Mouse (Mus musculus): ENCODE data around the gene Olfr223.
"Not testable (repeated sequence)": the region's sequence is repeated elsewhere in the genome, so short reads cannot be mapped to it uniquely, and the experiment has no call there.

Olfr223 gene

DNA sequence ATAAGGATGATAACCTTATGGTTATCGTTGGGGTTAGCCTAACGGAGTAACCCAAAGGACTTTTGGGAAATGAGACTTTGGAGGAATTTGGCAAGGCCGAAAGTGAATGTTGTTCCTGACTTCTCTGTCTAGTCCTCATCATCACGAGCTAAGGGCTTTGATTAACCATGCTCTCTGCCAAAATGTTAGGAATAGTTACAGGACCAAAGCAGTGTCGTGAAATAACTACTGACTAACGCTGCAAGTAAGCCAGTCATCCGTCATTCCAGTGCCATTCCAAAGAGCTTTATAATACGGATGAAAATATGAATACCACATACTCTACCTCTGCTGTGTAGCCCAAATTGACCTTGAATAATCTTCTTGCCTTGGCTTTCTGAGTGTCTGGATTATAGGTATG, 3.9 kb upstream of the Olfr223 start:
- no peak for DNase-seq (ENCODE audit: low spot score)

DNA sequence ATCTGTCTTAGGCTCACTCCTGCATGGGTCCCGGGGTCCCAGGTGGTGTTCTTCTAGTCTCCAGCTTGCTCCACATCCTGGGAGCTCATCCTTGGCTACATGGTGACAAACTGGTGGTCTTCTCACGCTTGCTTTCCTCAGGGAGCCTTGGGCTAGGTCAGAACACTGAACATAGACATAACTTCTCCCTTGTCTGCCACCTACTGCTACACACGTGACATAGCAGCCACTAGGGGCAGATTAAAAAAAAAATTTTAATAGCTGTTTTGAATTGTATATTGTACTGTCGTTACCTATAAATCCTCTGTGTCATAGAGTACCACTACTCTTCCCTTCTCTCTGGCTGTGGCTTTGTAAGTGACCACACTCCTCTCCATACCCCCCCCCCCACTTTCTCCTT, 3.0 kb upstream of the Olfr223 start:
- DNase-seq (ENCODE audit: low spot score), result no peak

DNA sequence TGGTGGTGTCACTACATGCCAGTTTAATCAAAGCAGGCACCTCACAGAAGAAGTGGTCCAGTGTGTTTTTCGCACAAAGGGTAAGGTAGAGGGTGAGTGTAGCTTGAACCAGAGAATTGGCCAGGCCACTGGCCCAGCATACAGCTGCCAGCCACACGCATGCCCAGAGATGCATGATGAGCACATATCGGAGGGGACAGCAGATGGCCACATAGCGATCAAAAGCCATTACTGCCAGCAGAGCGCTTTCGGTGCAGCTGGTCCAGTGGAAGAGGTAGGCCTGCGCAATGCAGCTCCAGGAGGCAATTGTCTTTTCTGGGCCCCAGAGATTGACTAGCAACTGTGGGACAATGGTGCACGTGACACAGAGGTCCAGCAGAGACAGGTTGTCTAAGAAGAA, 3.6 kb downstream of the Olfr223 start:
- DNase-seq (ENCODE audit: low spot score), result no peak

DNA sequence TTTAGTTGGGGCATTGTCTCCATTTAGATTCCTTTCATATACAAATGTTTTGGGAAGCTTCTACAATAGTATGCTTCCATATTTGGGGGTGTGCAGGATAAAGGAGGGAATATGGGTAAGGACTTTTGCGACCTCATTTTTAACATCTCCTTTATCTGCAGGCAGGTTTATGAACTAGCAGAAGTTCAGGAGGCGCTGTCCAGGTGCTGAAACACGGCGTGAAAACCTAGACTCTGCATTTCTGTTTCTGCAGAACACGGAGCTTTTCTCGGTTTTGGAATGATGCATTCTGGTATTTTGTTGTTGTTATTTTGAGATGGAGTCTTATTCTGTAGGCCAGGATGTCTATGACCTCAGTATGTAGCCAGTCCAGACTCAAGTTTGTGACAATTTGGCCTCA, 8.6 kb downstream of the Olfr223 start:
- no peak for DNase-seq (ENCODE audit: low spot score)

DNA sequence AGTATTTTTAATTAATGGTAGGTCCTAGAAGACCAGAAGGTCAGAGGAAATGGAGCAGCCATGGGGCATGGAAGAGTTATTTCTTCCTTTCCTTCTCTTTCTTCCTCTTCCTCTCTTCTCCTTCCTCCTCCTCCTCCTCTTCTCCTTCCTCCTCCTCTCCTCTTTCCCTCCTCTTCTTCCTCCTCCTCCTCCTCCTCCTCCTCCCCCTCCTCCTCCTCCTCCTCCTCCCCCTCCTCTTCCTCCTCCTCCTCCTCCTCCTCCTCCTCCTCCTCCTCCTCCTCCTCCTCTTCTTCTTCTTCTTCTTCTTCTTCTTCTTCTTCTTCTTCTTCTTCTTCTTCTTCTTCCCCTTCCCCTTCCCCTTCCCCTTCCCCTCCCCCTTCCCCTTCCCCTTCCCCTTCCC, 17.0 kb downstream of the Olfr223 start, which contains the start of gene Olfr222:
TSS of gene Olfr222 (minus strand) at position 101 of the 400 bp plus-strand sequence.
- DNase-seq (ENCODE audit: low spot score), result not testable (repeated sequence)

DNA sequence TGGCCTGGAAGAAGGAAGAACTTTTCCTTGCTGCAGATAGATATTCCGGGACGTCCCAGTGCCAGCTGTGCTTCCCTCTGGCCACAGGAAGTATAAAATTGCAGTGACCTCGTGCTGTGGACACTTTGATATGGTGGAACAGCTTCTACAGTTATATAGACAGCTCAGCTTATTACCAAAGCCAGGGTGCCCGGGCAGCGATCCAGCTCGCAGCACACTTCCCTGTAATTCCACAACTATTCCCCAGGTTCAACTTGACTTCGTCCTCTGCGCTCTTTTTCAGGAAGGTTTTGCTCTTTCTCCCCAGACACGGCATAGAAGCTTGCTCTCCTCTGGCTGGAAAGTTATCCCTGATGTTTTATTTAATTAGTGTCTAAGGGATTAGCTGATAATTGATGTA, 17.4 kb downstream of the Olfr223 start:
- DNase-seq (ENCODE audit: low spot score), result no peak

DNA sequence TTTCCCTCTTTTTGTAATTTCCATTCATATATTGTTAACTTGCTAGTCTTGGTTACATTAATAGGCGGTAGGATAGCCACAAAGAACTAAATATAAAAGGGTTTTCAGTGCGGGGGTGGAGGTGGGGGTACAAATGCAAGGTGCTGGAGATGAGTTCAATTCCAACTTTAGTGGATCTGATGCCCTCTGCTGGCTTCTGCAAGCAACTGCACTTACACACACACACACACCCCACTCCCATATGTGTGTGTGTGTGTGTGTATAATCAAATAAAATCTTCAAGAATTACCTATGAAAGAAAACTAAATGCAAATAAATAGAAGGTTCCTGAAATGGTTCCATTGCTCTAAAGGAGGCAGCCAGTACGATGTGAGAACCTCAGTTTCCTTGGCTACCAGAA, 23.8 kb downstream of the Olfr223 start:
- DNase-seq (ENCODE audit: low spot score), result peak; percentile 51

DNA sequence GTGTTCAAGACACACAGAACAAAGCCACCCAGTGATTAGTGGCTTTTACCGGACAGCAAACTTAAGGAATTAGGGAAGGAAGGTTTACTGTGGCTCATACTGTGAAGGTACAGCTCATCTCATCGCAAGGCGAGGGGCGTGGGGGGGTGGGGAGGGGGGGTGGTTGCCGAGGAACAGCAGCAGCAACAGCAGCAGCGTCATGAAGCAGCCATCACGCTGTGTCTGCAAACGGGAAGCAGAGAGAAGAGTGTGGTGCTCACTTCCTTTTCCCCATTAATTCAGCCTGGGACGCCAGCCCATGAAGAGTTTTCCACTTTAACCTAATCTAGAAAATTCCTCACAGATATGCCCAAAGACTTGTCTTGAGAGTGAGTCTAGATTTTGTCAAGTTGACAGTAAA, 30.3 kb downstream of the Olfr223 start:
- DNase-seq (ENCODE audit: low spot score), result no peak

DNA sequence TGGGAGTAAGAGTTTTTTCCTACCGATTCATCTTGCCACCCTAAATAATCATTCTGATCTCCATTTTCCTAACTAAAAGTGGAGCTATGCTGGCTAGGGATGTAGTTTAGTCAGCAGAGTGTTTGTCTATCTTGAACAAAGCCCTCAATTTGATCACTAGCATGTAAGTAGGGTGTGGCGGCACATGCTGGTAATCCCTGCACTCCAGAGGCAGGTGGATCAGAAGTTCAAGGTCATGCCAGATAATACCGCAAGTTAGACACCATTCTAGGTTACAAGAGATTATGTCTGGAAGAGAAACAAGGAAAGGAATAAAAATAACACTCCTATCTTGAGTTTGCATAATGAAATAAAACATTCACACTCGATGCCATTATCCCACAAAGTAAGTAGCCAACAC, 30.8 kb downstream of the Olfr223 start:
- no peak for DNase-seq (ENCODE audit: low spot score)

DNA sequence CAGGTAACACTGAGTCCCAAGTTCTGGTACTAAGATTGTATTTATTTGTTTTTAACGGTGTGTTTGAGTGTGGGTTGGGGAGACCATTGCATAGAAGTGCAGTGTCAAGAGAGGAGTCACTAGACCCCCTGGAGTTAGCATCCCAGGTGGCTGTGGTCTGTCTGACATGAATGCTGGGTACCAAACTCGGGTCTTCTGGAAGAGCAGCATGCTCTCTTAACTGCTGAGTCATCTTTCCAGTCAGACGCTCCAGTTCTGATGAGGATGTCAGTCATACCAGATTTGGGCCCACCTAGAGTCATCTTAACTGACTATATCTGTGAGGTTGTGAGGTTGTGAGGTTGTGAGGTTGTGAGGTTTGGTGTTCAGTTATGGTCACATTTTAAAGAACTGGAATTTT, 32.2 kb downstream of the Olfr223 start:
- no peak for DNase-seq (ENCODE audit: low spot score)

DNA sequence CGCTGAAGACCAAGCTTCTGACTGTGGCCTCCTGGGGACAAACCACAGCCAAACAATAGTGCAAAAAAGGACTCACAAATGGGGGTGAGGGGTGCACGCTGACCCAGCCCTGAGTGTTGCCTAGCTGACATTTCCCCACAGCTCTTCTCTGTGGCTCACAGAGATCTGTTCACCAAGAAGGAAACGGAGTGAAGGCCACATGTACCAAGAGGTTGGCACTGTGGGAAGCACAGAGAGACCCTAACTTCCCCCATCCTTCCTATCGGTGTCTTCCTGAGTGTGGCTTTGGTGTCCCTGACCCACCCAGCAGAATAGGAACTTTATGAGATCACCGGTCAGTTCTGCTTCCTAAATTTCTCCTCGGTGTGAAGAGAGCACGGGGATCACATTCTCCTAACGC, 38.6 kb downstream of the Olfr223 start:
- DNase-seq (ENCODE audit: low spot score), result no peak

DNA sequence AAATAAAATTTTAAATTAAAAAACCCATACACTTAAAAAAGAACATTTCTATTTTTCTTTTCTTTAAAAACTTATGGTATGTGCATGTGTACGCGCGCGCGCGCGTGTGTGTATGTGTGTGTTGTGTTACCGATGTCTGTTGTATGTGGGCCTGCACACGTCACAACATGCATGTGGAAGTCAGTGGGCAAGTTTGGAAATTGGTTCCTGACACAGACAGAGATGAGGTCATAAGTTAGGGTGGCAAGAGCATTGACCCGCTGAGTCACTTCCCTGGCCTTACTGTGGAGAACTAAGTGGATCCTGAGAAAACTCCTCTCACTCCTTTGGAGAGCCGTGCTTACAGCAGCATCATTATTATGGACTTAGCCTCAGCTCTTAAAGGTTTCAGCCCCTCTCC, 39.0 kb downstream of the Olfr223 start:
- DNase-seq (ENCODE audit: low spot score), result no peak

DNA sequence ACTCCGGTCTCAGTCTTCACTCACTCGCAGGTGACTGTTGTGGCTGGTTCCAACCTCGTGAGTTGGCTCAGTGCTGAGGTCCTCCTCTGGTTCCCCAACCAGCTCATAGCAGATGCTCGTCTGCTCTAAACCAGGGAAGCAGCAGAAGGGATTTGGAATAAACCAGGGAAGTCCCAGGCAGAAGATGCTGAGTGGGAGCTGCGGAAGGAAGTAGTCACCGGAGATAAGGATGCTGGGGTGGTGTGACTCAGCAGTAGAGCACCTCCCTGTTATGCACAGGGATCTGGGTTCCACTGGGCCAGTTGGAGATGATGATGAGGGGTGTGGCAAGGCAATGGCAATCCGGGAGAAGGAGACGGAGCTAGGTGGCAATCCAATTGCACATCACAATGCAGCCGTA, 49.1 kb downstream of the Olfr223 start:
- no peak for DNase-seq (ENCODE audit: low spot score)

DNA sequence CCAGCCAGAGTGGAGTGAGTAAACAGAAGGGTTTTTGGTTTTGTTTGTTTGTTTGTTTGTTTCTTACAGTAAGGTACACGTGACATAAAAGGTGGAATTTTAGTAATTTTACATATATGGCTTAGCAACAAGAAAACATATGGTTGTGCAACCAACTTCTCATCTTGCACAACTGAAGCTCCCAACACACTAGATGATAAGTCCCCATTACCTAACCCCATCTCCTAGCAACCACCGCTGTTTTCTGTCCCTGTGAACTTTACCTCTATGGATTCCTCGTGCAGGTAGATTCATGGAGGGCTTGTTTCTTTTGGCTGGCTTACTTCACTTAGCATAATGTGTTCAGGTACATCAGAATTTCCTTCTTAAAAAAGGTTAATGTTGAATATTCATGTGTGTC, 49.7 kb downstream of the Olfr223 start:
- no peak for DNase-seq (ENCODE audit: low spot score)

DNA sequence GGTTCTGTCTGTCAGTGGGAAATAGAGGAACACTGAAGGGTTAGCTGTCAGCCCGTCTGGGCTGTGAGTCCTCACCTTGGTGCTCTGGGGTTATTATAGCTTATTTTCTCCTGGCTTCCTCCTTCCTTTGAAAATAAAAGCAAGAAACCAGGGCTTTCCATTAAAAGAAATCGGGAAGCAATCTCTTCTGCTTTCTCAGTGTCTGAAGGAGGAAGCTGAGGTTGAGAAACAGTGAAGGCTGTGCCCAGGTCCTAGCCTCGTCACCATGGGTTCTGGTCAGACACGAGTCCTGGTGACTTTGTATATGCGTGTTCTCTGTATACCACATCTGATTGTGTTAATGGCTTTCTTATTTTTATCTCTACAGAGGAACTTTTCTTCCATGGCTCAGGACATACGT, 50.6 kb downstream of the Olfr223 start:
- DNase-seq (ENCODE audit: low spot score), result no peak

DNA sequence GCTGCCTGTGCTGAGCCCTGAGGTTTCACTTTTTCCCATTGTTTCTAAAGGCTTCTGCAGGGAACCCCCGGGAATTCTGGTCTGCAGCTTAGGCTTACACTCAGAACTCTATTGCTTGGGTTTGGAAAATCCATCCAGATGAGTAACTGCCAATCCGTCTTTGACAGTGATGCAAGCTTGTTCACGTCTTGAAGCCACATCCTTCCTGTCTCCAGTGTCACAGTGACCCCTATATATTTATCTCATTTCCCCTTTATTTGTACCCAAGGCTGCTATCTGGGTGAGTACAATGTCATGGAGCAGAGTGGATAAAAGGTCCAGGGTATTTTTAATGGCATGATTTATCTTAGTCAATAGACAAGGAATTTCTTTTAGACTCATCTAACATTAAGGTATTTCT, 51.8 kb downstream of the Olfr223 start, which contains the start of gene Nlrp3:
TSS of gene Nlrp3 (plus strand) at position 245 of the 400 bp plus-strand sequence.
- no peak for DNase-seq (ENCODE audit: low spot score)

DNA sequence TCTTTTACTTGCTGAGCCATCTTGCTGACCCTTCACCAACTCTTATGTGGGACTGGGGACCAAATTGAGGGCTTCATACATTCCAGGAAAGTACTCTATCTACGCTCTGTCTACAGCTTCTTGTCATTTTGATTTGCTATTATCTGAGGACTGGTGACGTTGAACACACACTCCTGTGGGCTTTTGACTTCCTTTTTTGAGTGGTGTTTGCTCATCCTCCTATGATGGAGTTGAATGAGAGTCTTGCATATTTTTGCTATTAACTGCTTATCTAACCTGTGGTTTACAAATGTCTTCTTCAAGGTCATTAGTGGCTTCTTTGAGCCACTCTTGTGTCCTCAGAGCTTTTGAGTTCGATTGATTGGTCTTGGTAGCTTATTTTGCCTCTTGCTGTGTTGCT, 53.0 kb downstream of the Olfr223 start:
- DNase-seq (ENCODE audit: low spot score), result no peak
